Mouse (Mus musculus): Measurements from ENCODE around the gene Mxi1. TPM values are rescaled to one million over a fixed set of nuclear protein-coding genes. Genes with fewer than 3 reads are reported as not detected.

Mxi1 gene
- polyA plus RNA-seq, 1 experiment from 2014 or later = 34.3 TPM

- ATAC-seq (replicated peaks; ENCODE audit: low FRiP score) = no peak
Measured at GRCm38 (mm10) chr19:53296331-53297254, 13.7 kb upstream of the Mxi1 start.

GRCm38 (mm10) chr19:53299156-53299828 is 11.0 kb upstream of the Mxi1 start:
- DNase-seq (ENCODE audit: low spot score) (no peak), ATAC-seq (replicated peaks; ENCODE audit: low FRiP score) (no peak)
- Histone ChIP-seq H3K27me3 (replicated peaks; ENCODE audit: control insufficient read depth, insufficient read depth, low read length) (no peaks in the 10 kb centered on the region), H3K9me3 (ENCODE audit: control insufficient read depth, low read length) (no peaks in the 10 kb centered on the region), H3K27ac (ENCODE audit: low read depth, low read length) (no peak overlapping the region), H3K36me3 (ENCODE audit: control insufficient read depth, insufficient read depth, low read length) (no peaks in the 10 kb centered on the region), H3K9ac (ENCODE audit: low read depth, low read length) (no peak overlapping the region), H3K4me1 (replicated peaks; ENCODE audit: control insufficient read depth, insufficient read depth, low read length) (no peaks in the 10 kb centered on the region; the same call in 1 of the 2 replicates), H3K4me3 (ENCODE audit: low read depth, low read length) (no peak overlapping the region), H3K4me2 (no peak overlapping the region)
- WGBS = 64% methylated on average over 17 of the region's 17 CpGs

More at GRCm38 (mm10) chr19:53296331-53297254, 13.7 kb upstream of the Mxi1 start:
- Histone ChIP-seq H3K27me3 (replicated peaks; ENCODE audit: control insufficient read depth, insufficient read depth, low read length) (no peaks in the 10 kb centered on the region), H3K4me2 (peak overlapping the region; percentile 39), H3K27ac (ENCODE audit: low read depth, low read length) (no peak overlapping the region), H3K4me3 (ENCODE audit: low read depth, low read length) (no peak overlapping the region), H3K36me3 (ENCODE audit: control insufficient read depth, insufficient read depth, low read length) (no peaks in the 10 kb centered on the region), H3K9me3 (ENCODE audit: control insufficient read depth, low read length) (no peaks in the 10 kb centered on the region), H3K4me1 (replicated peaks; ENCODE audit: control insufficient read depth, insufficient read depth, low read length) (no peaks in the 10 kb centered on the region), H3K9ac (ENCODE audit: low read depth, low read length) (no peak overlapping the region)
- 61% methylated on average over 23 of the region's 23 CpGs for WGBS
- no peak for DNase-seq (ENCODE audit: low spot score)

- H3K27me3 ChIP-seq (replicated peaks; ENCODE audit: control insufficient read depth, insufficient read depth, low read length) = no peaks in the 10 kb centered on the region
- H3K4me1 ChIP-seq (replicated peaks; ENCODE audit: control insufficient read depth, insufficient read depth, low read length) = no peaks in the 10 kb centered on the region; the same call in 1 of the 2 replicates
- no peaks in the 10 kb centered on the region for H3K9me3 ChIP-seq (ENCODE audit: control insufficient read depth, low read length)
- DNase-seq (ENCODE audit: low spot score) (no peak), ATAC-seq (replicated peaks; ENCODE audit: low FRiP score) (no peak)
- no peak overlapping the region for H3K27ac ChIP-seq (ENCODE audit: low read depth, low read length)
- no peaks in the 10 kb centered on the region for H3K36me3 ChIP-seq (ENCODE audit: control insufficient read depth, insufficient read depth, low read length)
- no peak overlapping the region for H3K9ac ChIP-seq (ENCODE audit: low read depth, low read length)
- no peak overlapping the region for H3K4me3 ChIP-seq (ENCODE audit: low read depth, low read length)
- H3K4me2 ChIP-seq = no peak overlapping the region
- 69% methylated on average over 4 of the region's 4 CpGs for WGBS
Measured at GRCm38 (mm10) chr19:53299829-53300181, 10.5 kb upstream of the Mxi1 start.

GRCm38 (mm10) chr19:53303382-53303781 is 6.9 kb upstream of the Mxi1 start:
- no peaks in the 10 kb centered on the region for H3K9me3 ChIP-seq (ENCODE audit: control insufficient read depth, low read length)
- H3K4me1 ChIP-seq (replicated peaks; ENCODE audit: control insufficient read depth, insufficient read depth, low read length) = no peaks in the 10 kb centered on the region; the same call in 1 of the 2 replicates
- DNase-seq (ENCODE audit: low spot score) (no peak), ATAC-seq (replicated peaks; ENCODE audit: low FRiP score) (no peak)
- no peak overlapping the region for H3K27ac ChIP-seq (ENCODE audit: low read depth, low read length)
- WGBS = 71% methylated on average over 7 of the region's 7 CpGs
- no peak overlapping the region for H3K4me2 ChIP-seq
- H3K4me3 ChIP-seq (ENCODE audit: low read depth, low read length) = no peak overlapping the region
- no peaks in the 10 kb centered on the region for H3K27me3 ChIP-seq (replicated peaks; ENCODE audit: control insufficient read depth, insufficient read depth, low read length)
- H3K36me3 ChIP-seq (ENCODE audit: control insufficient read depth, insufficient read depth, low read length) = no peaks in the 10 kb centered on the region
- no peak overlapping the region for H3K9ac ChIP-seq (ENCODE audit: low read depth, low read length)

- Histone ChIP-seq H3K4me3 (ENCODE audit: low read depth, low read length) (no peak overlapping the region), H3K4me1 (replicated peaks; ENCODE audit: control insufficient read depth, insufficient read depth, low read length) (no peaks in the 10 kb centered on the region; the same call in 1 of the 2 replicates), H3K27me3 (replicated peaks; ENCODE audit: control insufficient read depth, insufficient read depth, low read length) (no peaks in the 10 kb centered on the region), H3K27ac (ENCODE audit: low read depth, low read length) (no peak overlapping the region), H3K36me3 (ENCODE audit: control insufficient read depth, insufficient read depth, low read length) (no peaks in the 10 kb centered on the region), H3K9me3 (ENCODE audit: control insufficient read depth, low read length) (no peaks in the 10 kb centered on the region), H3K9ac (ENCODE audit: low read depth, low read length) (no peak overlapping the region), H3K4me2 (no peak overlapping the region)
- ATAC-seq (replicated peaks; ENCODE audit: low FRiP score) (no peak), DNase-seq (ENCODE audit: low spot score) (no peak)
- 78% methylated on average over 8 of the region's 8 CpGs for WGBS
Measured at GRCm38 (mm10) chr19:53305621-53306020, 4.7 kb upstream of the Mxi1 start.

- whole genome bisulfite sequencing = 48% methylated on average over 11 of the region's 11 CpGs
- no peak overlapping the region for H3K27ac ChIP-seq (ENCODE audit: low read depth, low read length)
- no peak for ATAC-seq (replicated peaks; ENCODE audit: low FRiP score)
- H3K36me3 ChIP-seq (ENCODE audit: control insufficient read depth, insufficient read depth, low read length) = no peaks in the 10 kb centered on the region
- DNase-seq (ENCODE audit: low spot score) = no peak
- no peaks in the 10 kb centered on the region for H3K9me3 ChIP-seq (ENCODE audit: control insufficient read depth, low read length)
- H3K27me3 ChIP-seq (replicated peaks; ENCODE audit: control insufficient read depth, insufficient read depth, low read length) = no peaks in the 10 kb centered on the region
- no peaks in the 10 kb centered on the region; the same call in 1 of the 2 replicates for H3K4me1 ChIP-seq (replicated peaks; ENCODE audit: control insufficient read depth, insufficient read depth, low read length)
- H3K9ac ChIP-seq (ENCODE audit: low read depth, low read length) = no peak overlapping the region
- no peak overlapping the region for H3K4me2 ChIP-seq
- no peak overlapping the region for H3K4me3 ChIP-seq (ENCODE audit: low read depth, low read length)
Measured at GRCm38 (mm10) chr19:53306706-53307105, 3.6 kb upstream of the Mxi1 start.

- Histone ChIP-seq H3K4me3 (ENCODE audit: low read depth, low read length) (no peak overlapping the region), H3K36me3 (ENCODE audit: control insufficient read depth, insufficient read depth, low read length) (no peaks in the 10 kb centered on the region), H3K4me2 (no peak overlapping the region), H3K9ac (ENCODE audit: low read depth, low read length) (no peak overlapping the region), H3K9me3 (ENCODE audit: control insufficient read depth, low read length) (no peaks in the 10 kb centered on the region), H3K27me3 (replicated peaks; ENCODE audit: control insufficient read depth, insufficient read depth, low read length) (no peaks in the 10 kb centered on the region), H3K27ac (ENCODE audit: low read depth, low read length) (no peak overlapping the region), H3K4me1 (replicated peaks; ENCODE audit: control insufficient read depth, insufficient read depth, low read length) (no peaks in the 10 kb centered on the region; the same call in 1 of the 2 replicates)
- 60% methylated on average over 6 of the region's 6 CpGs for WGBS
- DNase-seq (ENCODE audit: low spot score) (no peak), ATAC-seq (replicated peaks; ENCODE audit: low FRiP score) (no peak)
Measured at GRCm38 (mm10) chr19:53307219-53307618, 3.1 kb upstream of the Mxi1 start.

- peak overlapping the region; percentile 100 for H3K4me2 ChIP-seq
- 35% methylated on average over 4 of the region's 4 CpGs for WGBS
- H3K27me3 ChIP-seq (replicated peaks; ENCODE audit: control insufficient read depth, insufficient read depth, low read length) = no peaks in the 10 kb centered on the region
- H3K4me1 ChIP-seq (replicated peaks; ENCODE audit: control insufficient read depth, insufficient read depth, low read length) = peaks cover 4% of the 10 kb centered on the region
- no peak overlapping the region for H3K9ac ChIP-seq (ENCODE audit: low read depth, low read length)
- no peak for DNase-seq (ENCODE audit: low spot score)
- no peak overlapping the region for H3K27ac ChIP-seq (ENCODE audit: low read depth, low read length)
- no peak for ATAC-seq (replicated peaks; ENCODE audit: low FRiP score)
- no peaks in the 10 kb centered on the region for H3K9me3 ChIP-seq (ENCODE audit: control insufficient read depth, low read length)
- H3K4me3 ChIP-seq (ENCODE audit: low read depth, low read length) = no peak overlapping the region
- no peaks in the 10 kb centered on the region for H3K36me3 ChIP-seq (ENCODE audit: control insufficient read depth, insufficient read depth, low read length)
Measured at GRCm38 (mm10) chr19:53309631-53310030, 687 bp upstream of the Mxi1 start.
